Mouse (Mus musculus) neural tube, embryonic 14.5 days (tissue): ENCODE results near the gene Mxi1. TPM values are rescaled to one million over a fixed set of nuclear protein-coding genes. Genes with fewer than 3 reads are reported as not detected.
A peak's percentile ranks its signal among the peaks of the same experiment; 100 is the strongest.

Experiments
- ATAC-seq: fragments of 200-750 bp; cut with Nextera tagmentation; 2 replicates; pipeline ENCODE4 v1.8.0; 2017; ENCODE audit warnings: low read depth, mild to moderate bottlenecking, moderate TSS enrichment, moderate library complexity
- H3K27ac ChIP-seq: fragments of 300-500 bp; sonication (generic); 2 replicates; pipeline ENCODE4 v1.5.1; 2014; ENCODE audit warnings: low read depth, mild to moderate bottlenecking, control low read depth, low read length, moderate library complexity, mixed read lengths
- H3K27me3 ChIP-seq: fragments of 300-500 bp; sonication (generic); 2 replicates; pipeline ENCODE4 v1.6.1; 2014; ENCODE audit warnings: low read length; ENCODE audit not compliant: control insufficient read depth, insufficient read depth
- H3K36me3 ChIP-seq: fragments of 300-500 bp; sonication (generic); 2 replicates; pipeline ENCODE4 v1.6.1; 2014; ENCODE audit warnings: low read length, mixed read lengths; ENCODE audit not compliant: control insufficient read depth, insufficient read depth
- H3K4me1 ChIP-seq: fragments of 300-500 bp; sonication (generic); 2 replicates; pipeline ENCODE4 v1.6.1; 2014; ENCODE audit warnings: low read length; ENCODE audit not compliant: control insufficient read depth, insufficient read depth
- H3K4me2 ChIP-seq: fragments of 300-500 bp; sonication (generic); 2 replicates; pipeline ENCODE4 v1.6.1; 2014; ENCODE audit warnings: mild to moderate bottlenecking, low read depth, low read length, control low read depth
- H3K4me3 ChIP-seq: fragments of 300-500 bp; sonication (generic); 2 replicates; pipeline ENCODE4 v1.5.1; 2014; ENCODE audit warnings: low read depth, low read length, control low read depth, mixed read lengths
- H3K9ac ChIP-seq: fragments of 300-500 bp; sonication (generic); replicated peaks from 2 replicates; pipeline ENCODE4 v1.6.1; 2014; ENCODE audit warnings: low read depth, mild to moderate bottlenecking, control low read depth, low read length, mixed read lengths
- H3K9me3 ChIP-seq: fragments of 300-500 bp; sonication (generic); 2 replicates; pipeline ENCODE4 v1.6.1; 2016; ENCODE audit warnings: low read length; ENCODE audit not compliant: control insufficient read depth
- WGBS: fragments of 180-500 bp; shearing (Covaris S2); extraction: QIAGEN DNeasy Blood & Tissue Kit; methylation state at CpG from one replicate; pipeline ENCODE4 v1.1.7; 2014; 5-methylcytosine and 5-hydroxymethylcytosine counted together
- polyA plus RNA-seq: library from polyadenylated mRNA; unstranded; fragments of >200 nt; fragmentation: Nextera tagmentation; extraction: Ambion mirVana; gene quantifications from 2 replicates; pipeline ENCODE4 v1.2.1, GENCODE M21; 2014

Gene Mxi1
- polyA plus RNA-seq, 1 experiment from 2014 or later: 41.8 TPM

- no peaks in the 10 kb centered on the region for H3K27me3 ChIP-seq
- no peak overlapping the region for H3K4me3 ChIP-seq
- no peaks in the 10 kb centered on the region for H3K9me3 ChIP-seq
- H3K4me2 ChIP-seq: no peak overlapping the region
- H3K4me1 ChIP-seq: no peaks in the 10 kb centered on the region
- no peaks in the 10 kb centered on the region for H3K36me3 ChIP-seq
- H3K9ac ChIP-seq: no peak overlapping the region
- no peak overlapping the region for H3K27ac ChIP-seq
- ATAC-seq: no peak
- WGBS: 81% methylated on average over 15 of the region's 15 CpGs
Measured at GRCm38 (mm10) chr19:53413617-53414380, 103.5 kb downstream of the Mxi1 start.

- WGBS: 86% methylated on average over 11 of the region's 11 CpGs
- H3K36me3 ChIP-seq: no peaks in the 10 kb centered on the region
- no peaks in the 10 kb centered on the region for H3K4me1 ChIP-seq
- no peak for ATAC-seq
- H3K9me3 ChIP-seq: no peaks in the 10 kb centered on the region
- no peak overlapping the region for H3K4me2 ChIP-seq
- H3K4me3 ChIP-seq: no peak overlapping the region
- H3K27me3 ChIP-seq: no peaks in the 10 kb centered on the region
- H3K27ac ChIP-seq: no peak overlapping the region
- no peak overlapping the region for H3K9ac ChIP-seq
Measured at GRCm38 (mm10) chr19:53414650-53415049, 104.3 kb downstream of the Mxi1 start.

- Histone ChIP-seq H3K9ac (no peak overlapping the region), H3K36me3 (no peaks in the 10 kb centered on the region), H3K9me3 (no peaks in the 10 kb centered on the region), H3K4me2 (no peak overlapping the region), H3K27me3 (no peaks in the 10 kb centered on the region), H3K4me1 (no peaks in the 10 kb centered on the region), H3K27ac (no peak overlapping the region), H3K4me3 (no peak overlapping the region)
- 84% methylated on average over 17 of the region's 17 CpGs for WGBS
- ATAC-seq: no peak
Measured at GRCm38 (mm10) chr19:53415198-53415597, 104.9 kb downstream of the Mxi1 start.

- 51% methylated on average over 5 of the region's 5 CpGs for WGBS
- no peaks in the 10 kb centered on the region for H3K36me3 ChIP-seq
Measured at GRCm38 (mm10) chr19:53419834-53420233, 109.5 kb downstream of the Mxi1 start.

GRCm38 (mm10) chr19:53420924-53421582, 110.7 kb downstream of the Mxi1 start:
- Histone ChIP-seq H3K9ac (peak overlapping the region; percentile 35), H3K27me3 (no peaks in the 10 kb centered on the region), H3K4me2 (peak overlapping the region; percentile 88), H3K9me3 (no peaks in the 10 kb centered on the region), H3K36me3 (no peaks in the 10 kb centered on the region), H3K4me1 (peaks cover 3% of the 10 kb centered on the region; the same call in 1 of the 2 replicates), H3K27ac (no peak overlapping the region), H3K4me3 (peak overlapping the region; percentile 37)
- WGBS: under 1% methylated on average over 19 of the region's 19 CpGs
- peak; percentile 95 for ATAC-seq

More at GRCm38 (mm10) chr19:53419834-53420233, 109.5 kb downstream of the Mxi1 start:
- no peak overlapping the region for H3K4me3 ChIP-seq
- H3K4me2 ChIP-seq: no peak overlapping the region
- no peak for ATAC-seq
- H3K9ac ChIP-seq: no peak overlapping the region
- H3K9me3 ChIP-seq: no peaks in the 10 kb centered on the region
- H3K27me3 ChIP-seq: no peaks in the 10 kb centered on the region
- no peak overlapping the region for H3K27ac ChIP-seq
- peaks cover 3% of the 10 kb centered on the region; the same call in 1 of the 2 replicates for H3K4me1 ChIP-seq

- no peak overlapping the region for H3K9ac ChIP-seq
- H3K36me3 ChIP-seq: no peaks in the 10 kb centered on the region
- ATAC-seq: 0 out of 2 replicates have a peak, but pooled peaks have one; percentile 3
- no peaks in the 10 kb centered on the region for H3K27me3 ChIP-seq
- H3K4me1 ChIP-seq: peaks cover 3% of the 10 kb centered on the region; the same call in 1 of the 2 replicates
- no peak overlapping the region for H3K27ac ChIP-seq
- peak overlapping the region; percentile 88 for H3K4me2 ChIP-seq
- peak overlapping the region; percentile 37 for H3K4me3 ChIP-seq
- H3K9me3 ChIP-seq: no peaks in the 10 kb centered on the region
- WGBS: 0% methylated on average over 6 of the region's 6 CpGs
Measured at GRCm38 (mm10) chr19:53421583-53422188, 111.4 kb downstream of the Mxi1 start.

GRCm38 (mm10) chr19:53422358-53423308, 112.3 kb downstream of the Mxi1 start:
- no peaks in the 10 kb centered on the region for H3K27me3 ChIP-seq
- H3K9me3 ChIP-seq: no peaks in the 10 kb centered on the region
- H3K4me3 ChIP-seq: no peak overlapping the region
- peaks cover 3% of the 10 kb centered on the region; the same call in 1 of the 2 replicates for H3K4me1 ChIP-seq
- H3K27ac ChIP-seq: no peak overlapping the region
- 68% methylated on average over 18 of the region's 18 CpGs for WGBS
- H3K36me3 ChIP-seq: no peaks in the 10 kb centered on the region
- H3K4me2 ChIP-seq: no peak overlapping the region
- H3K9ac ChIP-seq: no peak overlapping the region
- ATAC-seq: no peak

GRCm38 (mm10) chr19:53423341-53423753, 113.0 kb downstream of the Mxi1 start:
- Histone ChIP-seq H3K4me2 (no peak overlapping the region), H3K27me3 (no peaks in the 10 kb centered on the region), H3K9ac (no peak overlapping the region), H3K36me3 (no peaks in the 10 kb centered on the region), H3K4me1 (peaks cover 6% of the 10 kb centered on the region; the same call in 1 of the 2 replicates), H3K9me3 (no peaks in the 10 kb centered on the region), H3K4me3 (no peak overlapping the region), H3K27ac (no peak overlapping the region)
- WGBS: 16% methylated on average over 19 of the region's 19 CpGs
- ATAC-seq: no peak
